Mouse (Mus musculus) stomach, postnatal 0 days (tissue): ENCODE measurements around the gene Sema6d. TPM values are rescaled to one million over a fixed set of nuclear protein-coding genes. Genes with fewer than 3 reads are reported as not detected.

Experiments
- ATAC-seq: fragments of 200-750 bp; cut with Nextera tagmentation; 2 replicates; pipeline ENCODE4 v1.8.0; 2017; ENCODE audit not compliant: low FRiP score, low TSS enrichment
- DNase-seq: peaks from one replicate; pipeline ENCODE4 v3.0.0-alpha.2; 2016; ENCODE audit warnings: low spot score
- H3K27ac ChIP-seq: fragments of 300-500 bp; sonication (generic); replicated peaks from 2 replicates; pipeline ENCODE4 v1.5.1; 2014; ENCODE audit warnings: mild to moderate bottlenecking, control low read depth
- H3K27me3 ChIP-seq: fragments of 300-500 bp; sonication (generic); 2 replicates; pipeline ENCODE4 v1.6.1; 2014; ENCODE audit warnings: low read length; ENCODE audit not compliant: control insufficient read depth, insufficient read depth
- H3K36me3 ChIP-seq: fragments of 300-500 bp; sonication (generic); 2 replicates; pipeline ENCODE4 v1.6.1; 2014; ENCODE audit warnings: low read length, mixed read lengths; ENCODE audit not compliant: control insufficient read depth, insufficient read depth
- H3K4me1 ChIP-seq: fragments of 300-500 bp; sonication (generic); replicated peaks from 2 replicates; pipeline ENCODE4 v1.6.1; 2014; ENCODE audit warnings: antibody characterized with exemption; ENCODE audit not compliant: control insufficient read depth, insufficient read depth
- H3K4me2 ChIP-seq: fragments of 300-500 bp; sonication (generic); replicated peaks from 2 replicates; pipeline ENCODE4 v1.6.1; 2014; ENCODE audit warnings: low read depth, mild to moderate bottlenecking, control low read depth, moderate library complexity
- H3K4me3 ChIP-seq: fragments of 300-500 bp; sonication (generic); 2 replicates; pipeline ENCODE4 v1.5.1; 2014; ENCODE audit warnings: low read depth, low read length, control low read depth
- H3K9ac ChIP-seq: fragments of 300-500 bp; sonication (generic); 2 replicates; pipeline ENCODE4 v1.6.1; 2014; ENCODE audit warnings: mild to moderate bottlenecking, low read length, control low read depth, mixed read lengths
- H3K9me3 ChIP-seq: fragments of 300-500 bp; sonication (generic); 2 replicates; pipeline ENCODE4 v1.6.1; 2016; ENCODE audit warnings: low read length; ENCODE audit not compliant: control insufficient read depth
- CTCF ChIP-seq: IDR thresholded peaks from 2 replicates; pipeline ENCODE4 v1.5.1; 2016; ENCODE audit warnings: antibody characterized with exemption, low read depth, mild to moderate bottlenecking, moderate library complexity
- EP300 ChIP-seq: optimal IDR thresholded peaks from 2 replicates; pipeline ENCODE3; 2016; ENCODE audit warnings: antibody characterized with exemption
- WGBS: fragments of 180-500 bp; shearing (Covaris S2); extraction: QIAGEN DNeasy Blood & Tissue Kit; methylation state at CpG from one replicate; pipeline ENCODE4 v1.1.7; 2014; 5-methylcytosine and 5-hydroxymethylcytosine counted together
- polyA plus RNA-seq: library from polyadenylated mRNA; unstranded; fragments of >200 nt; fragmentation: Nextera tagmentation; extraction: Ambion mirVana; gene quantifications from 2 replicates; pipeline ENCODE4 v1.2.1, GENCODE M21; 2015

Gene Sema6d
- polyA plus RNA-seq, 1 experiment from 2014 or later: 2.1 TPM

- Histone ChIP-seq H3K9me3 (no peaks in the 10 kb centered on the region), H3K4me3 (no peak overlapping the region), H3K27ac (no peak overlapping the region), H3K4me2 (no peak overlapping the region), H3K36me3 (no peaks in the 10 kb centered on the region), H3K4me1 (no peaks in the 10 kb centered on the region), H3K9ac (no peak overlapping the region), H3K27me3 (no peaks in the 10 kb centered on the region)
- WGBS: 50% methylated on average over 1 of the region's 1 CpGs
- DNase-seq: no peak
- TF ChIP-seq CTCF: no peak
- no peak for TF ChIP-seq EP300
- ATAC-seq: no peak
These were observed 55.8 kb downstream of the Sema6d start for GRCm38 (mm10) chr2:124145528-124145927.

DNA sequence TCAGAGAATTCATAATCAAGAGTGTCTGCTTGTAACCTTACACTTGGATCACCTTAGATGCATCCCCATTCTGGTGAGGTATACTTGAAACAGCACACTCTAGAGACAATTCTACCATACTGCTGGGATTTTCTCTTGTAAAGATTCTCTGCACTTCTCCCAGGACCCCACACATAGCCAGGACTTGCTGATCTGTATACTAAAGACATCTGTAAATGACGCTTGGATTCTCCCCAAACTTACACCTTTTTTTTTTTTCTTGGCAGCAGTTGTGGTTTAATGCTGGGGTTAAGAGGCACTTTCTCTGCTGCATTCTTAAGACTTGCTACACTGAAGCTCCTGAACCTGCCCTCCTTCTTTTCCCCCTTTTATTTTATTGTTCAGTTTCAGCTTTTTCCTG is 68.4 kb downstream of the Sema6d start:
- H3K4me1 ChIP-seq: no peaks in the 10 kb centered on the region
- H3K9ac ChIP-seq: no peak overlapping the region
- no peak overlapping the region for H3K27ac ChIP-seq
- no peaks in the 10 kb centered on the region for H3K27me3 ChIP-seq
- H3K4me2 ChIP-seq: no peak overlapping the region
- WGBS: 24% methylated on average over 1 of the region's 1 CpGs
- H3K9me3 ChIP-seq: no peaks in the 10 kb centered on the region
- no peak overlapping the region for H3K4me3 ChIP-seq
- no peak for TF ChIP-seq CTCF
- TF ChIP-seq EP300: no peak
- no peaks in the 10 kb centered on the region for H3K36me3 ChIP-seq
- DNase-seq (no peak), ATAC-seq (no peak)

DNA sequence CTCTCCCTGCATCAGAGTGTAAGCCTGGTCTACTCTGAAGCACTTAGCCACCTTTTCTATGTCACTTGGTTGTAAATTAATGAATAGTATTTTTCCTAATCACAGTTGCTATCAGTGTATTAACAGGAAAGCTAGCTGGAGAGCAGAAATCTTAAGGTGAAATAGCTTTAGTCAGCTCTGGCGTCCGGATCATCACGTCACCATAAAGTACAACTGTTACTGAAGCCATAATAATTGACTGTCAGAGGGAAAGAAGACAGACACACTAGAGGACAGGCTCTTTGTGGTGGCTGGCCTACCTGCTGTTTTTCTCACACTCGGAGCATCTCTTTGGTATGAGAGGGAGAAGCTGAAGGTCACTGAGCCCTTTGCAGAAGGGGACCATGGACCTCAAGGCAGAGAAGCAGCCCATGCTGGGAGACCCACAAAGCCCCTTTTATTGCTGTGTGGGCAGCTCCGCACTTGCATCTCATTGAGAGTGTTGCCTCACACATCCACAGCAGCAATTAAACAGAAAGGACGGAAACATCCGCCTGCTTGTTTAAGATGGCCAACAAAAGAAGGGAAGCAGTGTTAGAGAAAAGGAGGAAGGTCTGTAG is 72.3 kb downstream of the Sema6d start:
- WGBS: 69% methylated on average over 7 of the region's 7 CpGs
- Histone ChIP-seq H3K36me3 (no peaks in the 10 kb centered on the region), H3K4me1 (no peaks in the 10 kb centered on the region), H3K27me3 (no peaks in the 10 kb centered on the region), H3K9me3 (no peaks in the 10 kb centered on the region), H3K9ac (no peak overlapping the region), H3K4me2 (no peak overlapping the region), H3K4me3 (no peak overlapping the region), H3K27ac (no peak overlapping the region)
- ATAC-seq: no peak
- no peak for TF ChIP-seq CTCF
- no peak for TF ChIP-seq EP300
- DNase-seq: no peak

- 94% methylated on average over 1 of the region's 1 CpGs for WGBS
- H3K4me1 ChIP-seq: no peaks in the 10 kb centered on the region
- no peak overlapping the region for H3K27ac ChIP-seq
- no peaks in the 10 kb centered on the region for H3K36me3 ChIP-seq
- no peak for ATAC-seq
- H3K9ac ChIP-seq: no peak overlapping the region
- TF ChIP-seq CTCF (no peak), EP300 (no peak)
- DNase-seq: no peak
- H3K4me2 ChIP-seq: no peak overlapping the region
- no peak overlapping the region for H3K4me3 ChIP-seq
- no peaks in the 10 kb centered on the region for H3K27me3 ChIP-seq
- no peaks in the 10 kb centered on the region for H3K9me3 ChIP-seq
These were observed 78.6 kb downstream of the Sema6d start for GRCm38 (mm10) chr2:124168411-124168810.

GRCm38 (mm10) chr2:124171718-124172117 is 81.9 kb downstream of the Sema6d start:
- TF ChIP-seq CTCF (no peak), EP300 (no peak)
- no peak overlapping the region for H3K27ac ChIP-seq

DNA sequence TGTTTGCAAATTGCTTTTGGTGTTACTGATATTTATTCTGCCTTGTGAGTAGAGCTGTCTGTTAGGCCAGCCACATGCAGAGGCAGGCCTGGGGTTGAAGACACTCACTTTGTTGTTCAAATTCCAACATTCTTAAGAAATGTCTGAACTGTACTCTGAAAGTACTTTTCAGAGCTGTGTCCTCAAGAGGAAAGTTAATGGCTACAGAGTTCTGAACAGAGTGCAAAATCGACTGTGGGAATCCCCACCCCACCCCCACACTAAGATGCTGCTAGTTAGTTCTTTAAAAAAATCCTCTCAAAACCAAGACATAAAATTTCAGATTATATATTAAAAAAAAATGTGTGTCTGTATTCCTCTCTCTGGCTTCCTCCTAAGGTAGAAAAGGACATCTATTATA is 86.5 kb downstream of the Sema6d start:
- 30% methylated on average over 1 of the region's 1 CpGs for WGBS
- no peak for DNase-seq
- H3K27me3 ChIP-seq: no peaks in the 10 kb centered on the region
- H3K9ac ChIP-seq: no peak overlapping the region
- TF ChIP-seq EP300 (no peak), CTCF (no peak)
- no peak overlapping the region for H3K4me3 ChIP-seq
- H3K4me2 ChIP-seq: no peak overlapping the region
- H3K4me1 ChIP-seq: no peaks in the 10 kb centered on the region
- H3K9me3 ChIP-seq: no peaks in the 10 kb centered on the region
- H3K36me3 ChIP-seq: no peaks in the 10 kb centered on the region
- no peak for ATAC-seq
- H3K27ac ChIP-seq: no peak overlapping the region

More at GRCm38 (mm10) chr2:124171718-124172117, 81.9 kb downstream of the Sema6d start:
- Histone ChIP-seq H3K4me2 (no peak overlapping the region), H3K36me3 (no peaks in the 10 kb centered on the region), H3K9ac (no peak overlapping the region), H3K9me3 (no peaks in the 10 kb centered on the region), H3K4me3 (no peak overlapping the region), H3K27me3 (no peaks in the 10 kb centered on the region), H3K4me1 (no peaks in the 10 kb centered on the region)
- ATAC-seq (no peak), DNase-seq (no peak)
- WGBS: 89% methylated on average over 3 of the region's 3 CpGs
